Mouse (Mus musculus) neural tube, embryonic 13.5 days (tissue): ENCODE measurements at regions not wholly inside any gene's neighbourhood (a gene's known extent, or its start where the extent isn't known, plus 50 kb on each side); places are given as distances from the start of the nearest gene placed in this dataset.

ENCODE experiments used
- ATAC-seq: fragments of 200-750 bp; cut with Nextera tagmentation; 2 replicates; pipeline ENCODE4 v1.8.0; 2017; ENCODE audit warnings: low read depth, mild to moderate bottlenecking, moderate TSS enrichment, moderate library complexity
- H3K27ac ChIP-seq: fragments of 300-500 bp; sonication (generic); replicated peaks from 2 replicates; pipeline ENCODE4 v1.5.1; 2015; ENCODE audit warnings: moderate library complexity, mild to moderate bottlenecking, inconsistent platforms
- H3K27me3 ChIP-seq: fragments of 300-500 bp; sonication (generic); 2 replicates; pipeline ENCODE4 v1.6.1; 2015; ENCODE audit warnings: mild to moderate bottlenecking, inconsistent platforms
- H3K36me3 ChIP-seq: fragments of 300-500 bp; sonication (generic); 2 replicates; pipeline ENCODE4 v1.6.1; 2015; ENCODE audit warnings: mild to moderate bottlenecking, inconsistent platforms
- H3K4me1 ChIP-seq: fragments of 300-500 bp; sonication (generic); replicated peaks from 2 replicates; pipeline ENCODE4 v1.6.1; 2015; ENCODE audit warnings: inconsistent platforms
- H3K4me2 ChIP-seq: fragments of 300-500 bp; sonication (generic); 2 replicates; pipeline ENCODE4 v1.6.1; 2015; ENCODE audit warnings: inconsistent platforms, mild to moderate bottlenecking, moderate library complexity
- H3K4me3 ChIP-seq: fragments of 300-500 bp; sonication (generic); 2 replicates; pipeline ENCODE4 v1.5.1; 2015; ENCODE audit warnings: mild to moderate bottlenecking, inconsistent platforms
- H3K9ac ChIP-seq: fragments of 300-500 bp; sonication (generic); 2 replicates; pipeline ENCODE4 v1.6.1; 2015; ENCODE audit warnings: moderate library complexity, mild to moderate bottlenecking, inconsistent platforms
- H3K9me3 ChIP-seq: fragments of 300-500 bp; sonication (generic); 2 replicates; pipeline ENCODE4 v1.6.1; 2016; ENCODE audit warnings: inconsistent platforms
- WGBS: fragments of 180-500 bp; shearing (Covaris S2); methylation state at CpG from one replicate; pipeline ENCODE4 v1.1.7; 2015; 5-methylcytosine and 5-hydroxymethylcytosine counted together

DNA sequence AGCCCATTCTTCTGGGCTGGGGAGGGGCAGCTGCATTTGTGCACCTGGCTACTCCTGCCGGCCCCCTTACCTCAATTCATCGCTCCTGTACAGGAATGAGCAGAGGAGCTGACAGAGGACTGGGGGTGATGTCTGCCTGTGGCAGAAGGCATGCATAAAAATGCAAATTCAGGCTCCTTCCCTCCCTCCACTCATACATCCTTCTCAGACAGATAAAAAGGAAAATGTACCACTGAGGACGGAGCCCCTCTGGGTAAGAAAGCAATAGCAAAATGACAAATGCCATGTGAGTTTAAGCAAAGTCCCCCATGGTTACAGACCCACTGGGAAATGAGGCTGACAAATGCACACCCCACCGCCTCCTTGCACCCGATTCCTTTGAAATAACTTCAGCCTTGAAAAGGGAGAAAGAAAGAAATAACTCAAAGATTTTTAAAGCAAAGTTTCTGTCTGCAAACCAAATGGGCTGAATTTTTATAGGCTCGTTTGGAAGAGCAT, 161.1 kb upstream of the Vstm2b start:
- Histone ChIP-seq H3K9me3 (no peaks in the 10 kb centered on the region), H3K4me1 (peaks cover 4% of the 10 kb centered on the region), H3K36me3 (no peaks in the 10 kb centered on the region), H3K9ac (no peak overlapping the region), H3K4me3 (no peak overlapping the region), H3K4me2 (no peak overlapping the region), H3K27me3 (no peaks in the 10 kb centered on the region), H3K27ac (no peak overlapping the region)
- ATAC-seq, result no peak
- 45% methylated on average over 6 of the region's 6 CpGs for WGBS

DNA sequence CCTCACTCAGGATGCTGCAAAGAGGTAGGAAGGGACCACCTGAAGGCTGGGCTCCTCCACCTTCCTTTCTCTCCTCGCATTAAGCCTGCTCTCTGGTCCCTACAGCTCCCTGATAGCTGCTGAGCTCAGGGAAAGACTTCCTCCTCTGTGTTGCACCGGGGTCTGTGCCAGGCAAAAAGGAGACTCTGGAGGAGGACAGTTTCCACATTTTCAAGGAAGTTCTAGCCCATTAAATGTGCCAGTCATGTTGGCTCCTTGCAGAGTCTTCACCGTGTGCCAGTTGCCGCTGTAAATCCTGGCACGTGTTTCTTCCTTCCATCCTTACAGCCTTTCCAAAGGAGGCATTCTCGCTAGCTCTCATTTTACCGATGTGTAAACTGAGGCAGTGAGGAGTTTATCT, 160.6 kb upstream of the Vstm2b start:
- H3K27ac ChIP-seq, result no peak overlapping the region
- H3K9ac ChIP-seq, result no peak overlapping the region
- H3K4me1 ChIP-seq, result peaks cover 4% of the 10 kb centered on the region
- no peak overlapping the region for H3K4me3 ChIP-seq
- H3K4me2 ChIP-seq, result no peak overlapping the region
- H3K36me3 ChIP-seq, result no peaks in the 10 kb centered on the region
- no peak for ATAC-seq
- H3K9me3 ChIP-seq, result no peaks in the 10 kb centered on the region
- H3K27me3 ChIP-seq, result no peaks in the 10 kb centered on the region
- 77% methylated on average over 7 of the region's 7 CpGs for WGBS

DNA sequence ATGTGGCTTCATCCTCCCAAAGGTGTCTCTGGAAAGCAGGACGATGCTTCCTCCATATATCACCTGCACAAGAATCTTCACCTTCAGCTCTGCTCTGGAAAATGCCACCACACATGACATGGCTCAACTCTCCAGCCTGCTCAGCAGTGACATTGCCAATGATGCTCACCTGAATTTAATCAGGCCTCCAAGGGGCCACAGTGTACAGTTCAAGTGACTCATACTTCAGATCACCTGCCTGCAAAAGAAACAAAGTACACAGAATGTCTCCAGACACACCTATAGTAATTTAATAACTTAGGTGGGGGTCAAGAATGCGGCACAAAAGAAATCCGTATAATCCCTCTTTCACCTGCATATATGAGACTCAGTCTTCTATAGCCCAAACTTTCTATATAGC, 160.0 kb upstream of the Vstm2b start:
- no peak for ATAC-seq
- no peaks in the 10 kb centered on the region for H3K36me3 ChIP-seq
- no peak overlapping the region for H3K4me3 ChIP-seq
- no peak overlapping the region for H3K4me2 ChIP-seq
- H3K9me3 ChIP-seq, result no peaks in the 10 kb centered on the region
- H3K27me3 ChIP-seq, result no peaks in the 10 kb centered on the region
- 86% methylated on average over 3 of the region's 3 CpGs for WGBS
- no peak overlapping the region for H3K27ac ChIP-seq
- H3K4me1 ChIP-seq, result peaks cover 4% of the 10 kb centered on the region
- no peak overlapping the region for H3K9ac ChIP-seq

DNA sequence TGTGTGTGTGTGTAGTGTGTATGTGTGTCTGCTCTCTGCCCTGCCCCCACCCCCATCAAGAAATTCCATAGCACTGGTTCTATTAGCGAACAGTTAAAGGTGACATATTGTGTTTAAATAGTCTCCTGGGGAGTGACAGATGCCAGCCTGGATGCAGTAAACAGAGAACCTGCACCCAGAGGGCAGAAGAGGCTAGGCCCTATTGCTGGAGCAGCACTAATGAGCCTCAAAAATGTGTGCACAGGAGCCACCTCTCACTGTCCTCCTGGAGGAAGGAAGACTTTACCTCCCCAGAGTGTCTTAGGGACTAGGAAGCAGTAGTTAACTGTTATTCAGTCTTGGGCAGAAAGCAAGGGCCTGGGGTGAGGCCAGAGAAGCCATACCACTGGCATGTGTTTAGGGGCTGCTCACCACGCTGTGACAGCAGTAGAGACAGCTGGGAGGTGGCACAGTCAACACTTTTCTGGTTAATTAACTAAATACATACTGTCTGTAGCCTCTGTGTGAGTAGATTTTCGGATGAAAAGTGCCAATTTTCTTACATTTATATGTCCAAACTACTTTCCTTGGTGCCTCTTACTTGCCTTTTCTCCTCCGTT, 155.5 kb upstream of the Vstm2b start:
- Histone ChIP-seq H3K36me3 (no peaks in the 10 kb centered on the region), H3K27me3 (no peaks in the 10 kb centered on the region), H3K9ac (no peak overlapping the region), H3K9me3 (no peaks in the 10 kb centered on the region), H3K4me3 (no peak overlapping the region), H3K4me1 (no peaks in the 10 kb centered on the region), H3K27ac (no peak overlapping the region), H3K4me2 (no peak overlapping the region)
- WGBS, result 54% methylated on average over 4 of the region's 4 CpGs
- peak; percentile 60 for ATAC-seq

DNA sequence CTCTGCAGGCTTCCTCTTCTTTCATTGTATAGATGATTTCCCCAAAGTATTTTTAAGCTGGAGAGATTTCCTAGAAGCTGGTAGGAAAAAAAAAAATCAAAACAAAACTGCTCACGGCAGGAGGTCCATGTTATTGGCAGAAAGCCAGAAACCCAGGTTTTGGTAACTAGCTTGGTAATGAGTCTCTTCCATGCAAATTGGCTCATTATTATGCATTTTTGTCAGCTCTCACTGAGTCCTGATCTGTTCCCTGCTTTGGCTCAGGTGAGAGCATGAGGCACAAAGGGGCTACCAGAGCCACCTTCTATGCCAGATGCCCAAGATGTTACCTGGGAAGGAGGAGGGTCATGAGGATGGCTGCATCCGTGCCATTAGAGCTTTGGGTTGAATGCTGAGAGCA, 146.3 kb upstream of the Vstm2b start:
- H3K4me2 ChIP-seq, result no peak overlapping the region
- H3K27ac ChIP-seq, result peak overlapping the region; percentile 75
- WGBS, result 35% methylated on average over 2 of the region's 2 CpGs

DNA sequence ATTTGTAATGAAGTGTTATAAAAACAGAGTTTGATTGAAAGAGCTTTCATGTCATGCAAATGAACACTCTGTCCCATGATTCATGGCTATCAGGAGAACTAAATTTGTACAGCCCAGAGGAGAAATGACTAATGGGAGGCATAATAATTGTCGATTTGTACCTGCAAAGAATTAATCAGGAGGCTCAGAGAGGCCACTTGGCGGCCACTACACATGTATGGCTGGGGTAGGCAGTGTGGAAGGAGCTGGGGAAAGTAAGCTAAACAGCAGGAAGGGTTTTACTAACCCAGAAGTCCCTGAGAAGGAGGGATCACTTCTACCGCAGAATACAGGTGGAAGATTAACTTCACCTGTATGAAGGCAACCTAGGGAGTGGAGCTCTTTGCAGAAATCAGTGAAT, 145.9 kb upstream of the Vstm2b start:
- Histone ChIP-seq H3K4me2 (no peak overlapping the region), H3K27ac (peak overlapping the region; percentile 75), H3K4me1 (peaks cover 16% of the 10 kb centered on the region), H3K36me3 (no peaks in the 10 kb centered on the region), H3K9me3 (no peaks in the 10 kb centered on the region), H3K4me3 (no peak overlapping the region), H3K27me3 (no peaks in the 10 kb centered on the region), H3K9ac (no peak overlapping the region)
- WGBS, result 49% methylated on average over 3 of the region's 3 CpGs
- peak; percentile 80 for ATAC-seq

More for the DNA sequence above, 146.3 kb upstream of the Vstm2b start:
- Histone ChIP-seq H3K9me3 (no peaks in the 10 kb centered on the region), H3K27me3 (no peaks in the 10 kb centered on the region), H3K36me3 (no peaks in the 10 kb centered on the region), H3K4me3 (no peak overlapping the region), H3K9ac (no peak overlapping the region), H3K4me1 (peaks cover 16% of the 10 kb centered on the region)
- peak; percentile 94 for ATAC-seq

DNA sequence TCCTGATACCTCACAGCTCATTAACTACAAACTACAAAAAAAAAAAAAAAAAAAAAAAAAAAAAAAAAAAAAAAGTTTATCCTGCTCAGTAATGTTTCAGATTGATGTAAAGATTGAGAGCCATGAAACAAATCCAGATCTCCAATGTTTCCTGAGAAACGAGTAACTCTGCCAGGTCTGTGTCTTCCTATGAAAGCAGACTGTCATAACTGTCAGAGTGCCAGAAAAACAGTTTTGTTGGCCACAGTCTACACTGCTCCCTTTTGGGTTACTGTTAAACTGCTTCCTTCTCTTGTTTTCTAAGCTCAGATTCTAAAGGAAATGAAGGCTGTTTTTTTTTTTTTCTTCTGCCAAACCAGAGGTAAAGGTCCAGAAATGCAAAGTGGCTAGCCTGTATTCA, 144.6 kb upstream of the Vstm2b start:
- 79% methylated on average over 1 of the region's 1 CpGs for WGBS
- no peak for ATAC-seq

DNA sequence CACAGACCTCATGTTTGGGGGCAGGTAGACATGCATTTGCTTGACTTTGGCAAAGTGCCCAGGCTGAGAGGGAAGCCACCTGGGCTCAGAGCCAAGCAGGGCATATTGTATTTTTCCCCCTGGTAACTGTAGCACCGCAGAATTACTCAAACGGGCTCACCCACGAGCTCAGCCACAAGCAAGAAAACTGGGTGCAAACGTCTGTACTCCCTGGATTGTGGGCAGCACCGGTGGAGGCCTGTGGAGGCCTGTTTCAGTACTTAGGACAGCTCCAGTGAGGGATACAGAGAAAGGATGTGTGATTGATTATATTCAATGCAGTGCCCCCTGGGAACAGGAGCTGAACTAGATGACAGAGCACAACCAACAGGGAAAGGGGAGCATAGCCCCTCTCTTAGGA, 135.6 kb upstream of the Vstm2b start:
- Histone ChIP-seq H3K27ac (no peak overlapping the region), H3K4me3 (no peak overlapping the region), H3K9me3 (no peaks in the 10 kb centered on the region), H3K4me2 (no peak overlapping the region), H3K36me3 (no peaks in the 10 kb centered on the region), H3K9ac (0 out of 2 replicates have a peak overlapping the region, but pooled peaks have one; percentile 26), H3K4me1 (peaks cover 11% of the 10 kb centered on the region), H3K27me3 (no peaks in the 10 kb centered on the region)
- WGBS, result 8% methylated on average over 5 of the region's 5 CpGs
- peak; percentile 69 for ATAC-seq

More for the DNA sequence above, 144.6 kb upstream of the Vstm2b start:
- no peak overlapping the region for H3K9ac ChIP-seq
- H3K4me3 ChIP-seq, result no peak overlapping the region
- no peaks in the 10 kb centered on the region for H3K9me3 ChIP-seq
- no peaks in the 10 kb centered on the region for H3K36me3 ChIP-seq
- H3K27me3 ChIP-seq, result no peaks in the 10 kb centered on the region
- H3K4me2 ChIP-seq, result no peak overlapping the region
- peaks cover 16% of the 10 kb centered on the region for H3K4me1 ChIP-seq
- no peak overlapping the region for H3K27ac ChIP-seq

DNA sequence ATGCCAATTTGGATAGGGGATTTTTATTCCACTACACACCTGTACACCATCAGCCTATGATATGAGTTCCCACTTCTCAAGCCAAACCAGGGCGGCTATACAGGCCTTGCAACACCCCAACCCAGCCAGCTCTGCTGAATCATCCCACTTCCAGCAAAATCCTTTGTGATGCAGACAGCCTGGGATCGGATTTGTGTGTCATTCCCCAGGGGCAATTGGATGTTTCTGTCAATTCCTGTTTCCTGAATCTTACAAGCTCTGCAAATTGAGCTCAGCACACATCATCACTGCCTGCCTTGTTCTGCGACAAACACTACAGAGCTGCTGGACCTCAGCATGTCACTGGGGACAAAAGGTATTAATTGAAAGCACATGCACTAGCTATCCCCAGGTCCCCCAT, 132.0 kb upstream of the Vstm2b start:
- no peak overlapping the region for H3K4me2 ChIP-seq
- no peaks in the 10 kb centered on the region for H3K27me3 ChIP-seq
- H3K9me3 ChIP-seq, result no peaks in the 10 kb centered on the region
- WGBS, result 56% methylated on average over 3 of the region's 3 CpGs
- ATAC-seq, result no peak
- peaks cover 11% of the 10 kb centered on the region for H3K4me1 ChIP-seq
- H3K9ac ChIP-seq, result no peak overlapping the region
- H3K36me3 ChIP-seq, result no peaks in the 10 kb centered on the region
- H3K27ac ChIP-seq, result no peak overlapping the region
- no peak overlapping the region for H3K4me3 ChIP-seq

DNA sequence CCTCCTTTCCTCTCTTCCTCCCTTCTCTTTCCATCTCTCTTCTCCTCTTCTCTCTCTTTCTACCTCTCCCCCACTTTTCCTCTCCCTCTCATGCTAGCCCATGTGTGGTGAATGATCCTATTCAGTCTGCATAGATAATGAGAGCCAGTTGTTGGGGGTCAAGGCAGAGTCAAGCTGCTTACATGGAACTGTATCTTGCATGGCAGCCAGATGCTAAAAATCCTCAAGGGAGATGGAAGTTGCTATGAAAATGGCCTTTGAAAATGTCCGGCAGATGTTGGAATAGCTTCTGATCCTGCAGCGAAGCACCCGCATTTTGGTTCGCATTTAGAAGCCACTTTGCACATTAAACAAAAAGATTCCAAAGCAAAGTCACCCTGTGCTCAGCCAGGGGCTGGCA, 121.9 kb upstream of the Vstm2b start:
- no peak overlapping the region for H3K27ac ChIP-seq
- ATAC-seq, result peak; percentile 69; the same call in 1 of the 2 replicates
- WGBS, result 29% methylated on average over 4 of the region's 4 CpGs

DNA sequence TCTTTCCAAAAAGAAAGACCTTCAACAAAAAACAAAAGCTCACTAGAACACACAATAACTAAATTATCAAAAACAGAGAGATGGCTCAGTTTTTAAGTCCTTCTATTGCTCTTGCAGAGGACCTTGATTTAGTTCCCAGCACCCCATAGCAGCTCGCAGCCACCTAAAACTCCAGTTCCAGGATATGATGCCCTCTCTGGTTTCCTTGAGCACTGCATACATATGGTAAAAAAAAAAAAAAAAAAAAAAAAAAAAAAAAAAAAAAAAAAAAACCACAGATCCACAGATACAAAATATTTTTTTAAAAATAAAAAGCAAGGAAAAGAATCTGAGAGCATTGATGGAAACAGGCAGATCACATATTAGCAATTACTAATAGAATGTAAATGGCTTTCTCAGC, 113.2 kb upstream of the Vstm2b start:
- ATAC-seq, result no peak
- Histone ChIP-seq H3K27me3 (no peaks in the 10 kb centered on the region), H3K4me2 (no peak overlapping the region), H3K9me3 (no peaks in the 10 kb centered on the region), H3K36me3 (no peaks in the 10 kb centered on the region), H3K4me1 (no peaks in the 10 kb centered on the region), H3K9ac (no peak overlapping the region), H3K27ac (no peak overlapping the region), H3K4me3 (no peak overlapping the region)
- WGBS, result 100% methylated on average over 1 of the region's 1 CpGs

More for the DNA sequence above, 121.9 kb upstream of the Vstm2b start:
- H3K4me3 ChIP-seq, result no peak overlapping the region
- no peaks in the 10 kb centered on the region for H3K36me3 ChIP-seq
- peaks cover 14% of the 10 kb centered on the region for H3K4me1 ChIP-seq
- no peaks in the 10 kb centered on the region for H3K27me3 ChIP-seq
- H3K9ac ChIP-seq, result no peak overlapping the region
- H3K9me3 ChIP-seq, result no peaks in the 10 kb centered on the region
- H3K4me2 ChIP-seq, result no peak overlapping the region

DNA sequence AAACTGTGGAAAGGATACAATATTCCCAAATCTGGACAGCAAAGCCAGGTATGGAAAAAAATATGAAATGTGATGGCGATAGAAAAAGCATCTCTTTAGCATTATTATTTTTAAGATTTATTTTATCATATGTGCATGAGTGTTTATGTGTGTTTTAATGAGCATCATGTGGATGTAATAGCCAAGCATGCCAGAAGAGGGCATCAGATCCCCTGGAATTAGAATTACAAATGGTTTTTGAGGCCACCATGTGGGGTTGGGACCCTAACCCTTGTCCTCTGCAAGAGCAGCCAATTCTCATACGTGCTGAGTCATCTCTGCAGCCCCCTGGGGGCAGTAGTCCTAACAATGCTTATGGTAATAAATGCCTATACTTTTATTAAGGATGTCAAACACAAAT, 111.4 kb upstream of the Vstm2b start:
- Histone ChIP-seq H3K4me2 (no peak overlapping the region), H3K9ac (no peak overlapping the region), H3K36me3 (no peaks in the 10 kb centered on the region), H3K9me3 (no peaks in the 10 kb centered on the region), H3K27me3 (no peaks in the 10 kb centered on the region), H3K4me3 (no peak overlapping the region), H3K27ac (no peak overlapping the region), H3K4me1 (no peaks in the 10 kb centered on the region)
- ATAC-seq, result no peak
- WGBS, result 74% methylated on average over 2 of the region's 2 CpGs

DNA sequence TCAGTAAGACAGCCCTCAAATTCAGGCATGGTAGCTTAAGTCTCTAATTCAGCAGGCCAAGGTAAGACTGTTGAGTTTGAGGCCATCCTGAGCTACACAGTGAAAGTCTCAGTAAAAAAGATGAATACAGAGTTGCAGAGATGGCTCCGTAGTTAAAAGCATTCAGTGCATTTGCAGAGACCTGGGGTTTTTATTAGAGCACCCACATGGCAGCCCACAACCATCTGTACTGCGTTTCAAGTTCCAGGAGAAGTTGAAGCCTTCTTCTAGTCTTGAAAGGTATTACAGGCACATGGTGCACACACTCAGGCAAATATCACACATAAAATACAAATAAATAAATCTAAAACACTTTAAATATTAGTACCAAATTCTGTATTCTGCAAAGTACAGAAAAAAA, 109.6 kb upstream of the Vstm2b start:
- ATAC-seq, result no peak
- H3K27me3 ChIP-seq, result no peaks in the 10 kb centered on the region
- H3K36me3 ChIP-seq, result no peaks in the 10 kb centered on the region
- H3K4me2 ChIP-seq, result no peak overlapping the region
- H3K4me1 ChIP-seq, result no peaks in the 10 kb centered on the region
- no peak overlapping the region for H3K4me3 ChIP-seq
- no peak overlapping the region for H3K27ac ChIP-seq
- H3K9me3 ChIP-seq, result no peaks in the 10 kb centered on the region
- 84% methylated on average over 2 of the region's 2 CpGs for WGBS
- H3K9ac ChIP-seq, result no peak overlapping the region
